Mouse (Mus musculus) MEL (cell line): ENCODE measurements around the gene Gucd1.
"Not testable (repeated sequence)": the region's sequence is repeated elsewhere in the genome, so short reads cannot be mapped to it uniquely, and the experiment has no call there.

Source experiments
- MYC ChIP-seq: IDR thresholded peaks from 2 replicates; pipeline ENCODE4 v1.6.1; 2011; ENCODE audit warnings: low read depth, mild to moderate bottlenecking, low read length, improper control_type of control experiment, moderate library complexity
- SMC3 ChIP-seq: IDR thresholded peaks from 2 replicates; pipeline ENCODE4 v1.6.1; 2011; ENCODE audit warnings: low read depth, low read length, improper control_type of control experiment

DNA sequence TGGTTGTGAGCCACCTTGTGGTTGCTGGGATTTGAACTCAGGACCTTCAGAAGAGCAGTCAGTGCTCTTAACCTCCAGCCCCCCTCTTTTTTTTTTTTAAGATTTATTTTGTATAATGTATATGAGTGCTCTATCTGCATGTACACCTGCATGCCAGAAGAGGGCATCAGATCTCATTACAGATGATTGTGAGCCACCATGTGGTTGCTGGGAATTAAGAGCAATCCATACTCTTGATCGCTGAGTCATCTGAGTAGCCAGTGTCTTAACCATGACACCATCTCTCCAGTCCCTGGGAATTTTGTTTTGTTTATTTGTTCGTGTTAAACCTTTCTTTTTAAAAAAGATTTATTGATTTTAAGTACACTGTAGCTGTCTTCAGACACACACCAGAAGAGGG lies 49.0 kb upstream of the Gucd1 start:
- 0 out of 2 replicates have a peak, but pooled peaks have one; percentile 35 for TF ChIP-seq MYC
- TF ChIP-seq SMC3 = not testable (repeated sequence)
